Mouse (Mus musculus) MEL (cell line): ENCODE data around the gene Ptpru.

Experiments used
- CHD1 ChIP-seq: IDR thresholded peaks from 2 replicates; pipeline ENCODE4 v1.6.1; 2012; ENCODE audit warnings: low read depth, mild to moderate bottlenecking, inconsistent platforms, low read length, improper control_type of control experiment
- CTCF ChIP-seq, 3 experiments: IDR thresholded peaks in 2 of 3; conservative IDR thresholded peaks in 1 of 3; 2 replicates each; pipeline ENCODE4 v1.5.1; 2011 to 2012; ENCODE audit warnings: low read length in 3 of 3, low read depth in 2 of 3, mild to moderate bottlenecking in 2 of 3, improper control_type of control experiment in 1 of 3, inconsistent platforms in 1 of 3, mixed read lengths in 1 of 3, moderate library complexity in 1 of 3; ENCODE audit not compliant: control insufficient read depth in 1 of 3, insufficient read depth in 1 of 3, poor library complexity in 1 of 3, severe bottlenecking in 1 of 3
- ELF1 ChIP-seq: IDR thresholded peaks from 2 replicates; pipeline ENCODE4 v1.6.1; 2014; ENCODE audit warnings: low read depth, mild to moderate bottlenecking, inconsistent platforms, low read length, improper control_type of control experiment, moderate library complexity
- KAT2A ChIP-seq: conservative IDR thresholded peaks from 2 replicates; pipeline ENCODE4 v1.6.1; 2012; ENCODE audit warnings: low read depth, low read length, improper control_type of control experiment, inconsistent platforms
- MEF2A ChIP-seq: IDR thresholded peaks from 2 replicates; pipeline ENCODE4 v1.6.1; 2014; ENCODE audit warnings: low read depth, mild to moderate bottlenecking, inconsistent platforms, low read length, improper control_type of control experiment; ENCODE audit not compliant: poor library complexity, insufficient replicate concordance, severe bottlenecking; ENCODE audit errors: extremely low read depth
- NRF1 ChIP-seq: IDR thresholded peaks from 2 replicates; pipeline ENCODE4 v1.6.1; 2014; ENCODE audit warnings: low read depth, mild to moderate bottlenecking, inconsistent platforms, low read length, improper control_type of control experiment, moderate library complexity; ENCODE audit not compliant: poor library complexity, insufficient read depth, severe bottlenecking
- POLR2A ChIP-seq, 2 experiments: IDR thresholded peaks; 2 replicates each; pipeline ENCODE4 v1.6.1; 2011 to 2012; ENCODE audit warnings: low read length in 2 of 2, mild to moderate bottlenecking in 2 of 2, control low read depth in 1 of 2, improper control_type of control experiment in 1 of 2, low read depth in 1 of 2, moderate library complexity in 1 of 2; ENCODE audit not compliant: control insufficient read depth in 1 of 2, insufficient read depth in 1 of 2, poor library complexity in 1 of 2
- SIN3A ChIP-seq: IDR thresholded peaks from 2 replicates; pipeline ENCODE4 v1.6.1; 2012; ENCODE audit warnings: low read length, improper control_type of control experiment, inconsistent platforms
- SMC3 ChIP-seq: IDR thresholded peaks from 2 replicates; pipeline ENCODE4 v1.6.1; 2011; ENCODE audit warnings: low read depth, low read length, improper control_type of control experiment
- TAL1 ChIP-seq: IDR thresholded peaks from 2 replicates; pipeline ENCODE4 v1.6.1; 2012; ENCODE audit warnings: mild to moderate bottlenecking, inconsistent platforms, low read length, moderate library complexity, mixed read lengths
- USF1 ChIP-seq: IDR thresholded peaks from 2 replicates; pipeline ENCODE4 v1.6.1; 2014; ENCODE audit warnings: low read depth, mild to moderate bottlenecking, inconsistent platforms, low read length, improper control_type of control experiment, moderate library complexity
- ZC3H11A ChIP-seq: IDR thresholded peaks from 2 replicates; pipeline ENCODE4 v1.6.1; 2012; ENCODE audit warnings: low read depth, mild to moderate bottlenecking, inconsistent platforms, low read length, improper control_type of control experiment
- ZNF384 ChIP-seq: IDR thresholded peaks from 2 replicates; pipeline ENCODE4 v1.6.1; 2012; ENCODE audit warnings: low read depth, mild to moderate bottlenecking, inconsistent platforms, low read length, improper control_type of control experiment

- TF ChIP-seq POLR2A (IDR thresholded peaks at IDR 0.05; ENCODE audit: control insufficient read depth in 1 of 2, insufficient read depth in 1 of 2, low read depth in 1 of 2, low read length in 2 of 2, poor library complexity in 1 of 2) (no peak), NRF1 (no peak), SMC3 (no peak), KAT2A (no peak), CTCF (IDR thresholded peaks at IDR 0.05 in 2 of 3, conservative IDR thresholded peaks at IDR 0.05 in 1 of 3; ENCODE audit: control insufficient read depth in 1 of 3, insufficient read depth in 1 of 3, low read depth in 2 of 3, low read length in 3 of 3, poor library complexity in 1 of 3, severe bottlenecking in 1 of 3) (no peak), USF1 (no peak), CHD1 (no peak), SIN3A (no peak), ELF1 (no peak), ZC3H11A (no peak), MEF2A (no peak), ZNF384 (no peak), TAL1 (no peak)
These were observed 16.9 kb upstream of the Ptpru start for GRCm38 (mm10) chr4:131854950-131855349.
